In the genomic region with DNA sequence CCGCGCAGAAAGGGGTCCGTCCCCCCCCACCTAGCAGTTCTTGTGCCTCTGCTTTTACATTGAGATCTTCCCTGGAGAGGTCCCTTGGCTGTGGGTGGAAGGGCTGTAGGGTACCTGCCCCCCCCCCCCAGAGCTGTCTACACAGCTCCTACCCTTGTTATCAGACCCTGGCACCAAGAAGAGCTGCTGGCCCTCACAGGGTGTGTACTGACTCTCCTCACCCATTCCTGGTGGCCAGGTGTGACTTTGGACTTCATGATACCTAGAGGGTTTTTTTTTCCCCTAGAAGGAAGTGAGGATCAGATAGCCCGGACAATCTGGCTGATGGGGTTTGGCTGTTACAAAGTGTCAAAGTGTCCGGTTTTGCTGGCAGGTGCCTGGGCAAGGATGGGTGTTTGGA, we compare ENCODE assay signal across 24 mouse cellular contexts. TPM values are rescaled to one million over a fixed set of nuclear protein-coding genes. Genes with fewer than 3 reads are reported as not detected.
"Had no signal": no experiment of that assay in that cellular context is flagged by ENCODE, and none has a peak within 500 bp of the region (broad histone marks: within the 10 kb centered on the region; RNA-seq: fewer than 3 reads in every experiment).

No protein-coding gene starts in this region.

- H3K4me2 ChIP-seq: midbrain, embryonic 11.5 days; neural tube, embryonic 12.5 days; neural tube, embryonic 15.5 days had no signal

- H3K27ac ChIP-seq: kidney, postnatal 0 days; left cerebral cortex, adult 2 months; liver, embryonic 14.5 days; lung, embryonic 15.5 days; neural tube, embryonic 12.5 days; neural tube, embryonic 15.5 days; stomach, embryonic 15.5 days had no signal

- H3K9ac ChIP-seq: liver, embryonic 14.5 days; lung, embryonic 15.5 days; neural tube, embryonic 12.5 days; neural tube, embryonic 15.5 days; stomach, embryonic 15.5 days had no signal

- ATAC-seq: inflammation-experienced regulatory T-cells, adult 6 months had no signal

- DNase-seq: kidney, adult 2 months; kidney, postnatal 25 days; layer of hippocampus, postnatal 36 days; lung, adult 18-20 months; lung, postnatal 10 days; lung, postnatal 36 days; midbrain, embryonic 14.5 days; right cerebral cortex, adult 18-20 months; right cerebral cortex, postnatal 14 days; right cerebral cortex, postnatal 4 days; spleen, adult 18-20 months; thymus, adult 2 months; thymus, postnatal 36 days had no signal

- H3K27me3 ChIP-seq: stomach, embryonic 15.5 days had no signal

- H3K9me3 ChIP-seq: lung, embryonic 15.5 days; neural tube, embryonic 12.5 days; neural tube, embryonic 15.5 days; stomach, embryonic 15.5 days had no signal

- H3K4me3 ChIP-seq: left cerebral cortex, adult 2 months; neural tube, embryonic 12.5 days; neural tube, embryonic 15.5 days had no signal

- H3K36me3 ChIP-seq: lung, embryonic 15.5 days; neural tube, embryonic 12.5 days; neural tube, embryonic 15.5 days had no signal

RNA-seq across cellular contexts. Expression of a gene that starts 2.2 kb away (rescaled TPM):
- total RNA-seq: megakaryocyte-erythroid progenitor cell, adult 5-6 weeks had no signal
- polyA plus RNA-seq: inflammation-experienced regulatory T-cells, adult 6 months had no signal

RNA-seq across cellular contexts. Expression of a gene that starts 45.4 kb away (rescaled TPM):
- polyA plus RNA-seq: liver, adult 2 months had no signal
